Mouse (Mus musculus) brain, embryonic 14.5 days (tissue): Measurements from ENCODE around the gene Nek1. TPM values are rescaled to one million over a fixed set of nuclear protein-coding genes. Genes with fewer than 3 reads are reported as not detected.

Experiments used
- DNase-seq: peaks from one replicate; pipeline ENCODE4 v3.0.0-alpha.2; 2011; ENCODE audit warnings: low read depth
- CTCF ChIP-seq: fragments of 200-500 bp; IDR thresholded peaks from 2 replicates; pipeline ENCODE4 v1.5.1; 2012; ENCODE audit warnings: inconsistent platforms, mild to moderate bottlenecking, moderate library complexity, borderline replicate concordance; ENCODE audit not compliant: insufficient read depth, insufficient read length; ENCODE audit errors: extremely low read depth
- POLR2A ChIP-seq: fragments of 200-500 bp; IDR thresholded peaks from 2 replicates; pipeline ENCODE4 v1.6.1; 2012; ENCODE audit warnings: mild to moderate bottlenecking, inconsistent platforms, borderline replicate concordance; ENCODE audit not compliant: poor library complexity, insufficient read depth, insufficient read length, severe bottlenecking; ENCODE audit errors: extremely low read depth
- polyA plus RNA-seq: library from polyadenylated mRNA; depleted of rRNA; stranded (reverse); fragments of >200 nt; gene quantifications from 2 replicates; pipeline ENCODE4 v1.2.3, GENCODE M21; 2012

Nek1 gene
- polyA plus RNA-seq, 1 experiment = 14.8 TPM

- TF ChIP-seq POLR2A (no peak), CTCF (peak; percentile 73; the same call in 1 of the 2 replicates)
- DNase-seq = peak; percentile 88
Observed at GRCm38 (mm10) chr8:61041951-61042350, 49.0 kb downstream of the Nek1 start.

- DNase-seq = no peak
- no peak for TF ChIP-seq CTCF
Observed at GRCm38 (mm10) chr8:61043874-61044273, 50.9 kb downstream of the Nek1 start.

- DNase-seq = no peak
Observed at GRCm38 (mm10) chr8:61046816-61047215, 53.8 kb downstream of the Nek1 start.

DNA sequence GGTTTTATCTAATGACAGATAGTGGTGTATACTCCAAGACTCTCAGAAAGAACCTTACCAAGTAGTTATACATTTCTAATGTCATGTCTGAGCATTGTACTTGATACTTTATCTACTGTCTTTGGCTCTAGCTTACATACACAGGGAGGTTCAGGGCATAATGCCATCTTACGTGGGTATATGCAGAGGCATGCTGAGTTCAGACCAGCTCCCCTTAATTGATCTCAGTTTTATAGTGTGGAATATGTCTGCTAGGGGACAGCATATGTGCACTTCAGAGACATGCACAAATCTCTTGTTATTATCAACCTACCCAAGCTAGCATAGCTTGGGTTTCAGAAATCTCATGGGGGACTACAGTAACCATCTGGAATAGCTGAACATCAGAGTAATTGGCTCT is 60.0 kb downstream of the Nek1 start:
- TF ChIP-seq POLR2A = no peak
- TF ChIP-seq CTCF = no peak
- DNase-seq = no peak

More at GRCm38 (mm10) chr8:61046816-61047215, 53.8 kb downstream of the Nek1 start:
- TF ChIP-seq POLR2A (no peak), CTCF (no peak)

- no peak for DNase-seq
- TF ChIP-seq CTCF = no peak
- no peak for TF ChIP-seq POLR2A
Observed at GRCm38 (mm10) chr8:61054313-61054712, 61.3 kb downstream of the Nek1 start.

DNA sequence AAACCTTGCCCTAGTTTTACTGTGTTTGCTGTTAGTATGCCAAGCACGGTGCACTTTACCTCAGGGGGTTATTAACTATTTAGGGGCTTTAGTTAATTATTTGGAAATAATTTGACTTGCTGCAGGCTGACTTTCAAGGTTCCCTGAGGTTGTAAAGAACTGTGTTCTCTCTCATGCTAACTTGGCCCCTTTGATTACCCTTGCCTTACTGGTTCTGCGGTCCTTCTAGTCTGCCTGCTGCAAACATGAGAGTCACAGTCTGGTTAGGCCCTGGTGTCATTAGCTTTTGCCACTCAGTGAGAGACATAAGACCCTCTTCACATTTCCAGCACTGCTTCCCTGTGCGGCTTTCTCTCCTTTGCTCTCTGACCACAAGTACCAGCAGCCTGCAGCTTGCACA is 64.0 kb downstream of the Nek1 start:
- no peak for TF ChIP-seq POLR2A
- peak; percentile 44 for DNase-seq

DNA sequence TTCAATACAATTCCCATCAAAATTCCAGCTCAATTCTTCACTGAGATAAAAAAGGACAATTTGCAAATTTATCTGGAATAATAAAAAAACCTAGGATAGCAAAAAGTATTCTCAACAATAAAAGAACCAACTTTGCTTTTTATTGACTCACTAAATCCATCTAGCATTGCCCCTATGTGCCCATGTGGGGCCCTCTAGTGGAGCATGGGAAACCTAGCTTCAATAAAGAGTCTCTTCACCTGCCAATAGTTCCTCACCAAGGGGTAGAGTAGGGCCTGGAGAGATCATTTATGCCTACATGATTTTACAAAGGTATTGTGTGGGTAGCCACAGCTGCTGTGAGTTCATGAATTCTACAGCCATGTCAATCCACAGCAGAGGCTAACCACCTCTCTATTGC is 66.1 kb downstream of the Nek1 start:
- DNase-seq = no peak
- TF ChIP-seq POLR2A (no peak), CTCF (peak; percentile 15; the same call in 1 of the 2 replicates)

DNA sequence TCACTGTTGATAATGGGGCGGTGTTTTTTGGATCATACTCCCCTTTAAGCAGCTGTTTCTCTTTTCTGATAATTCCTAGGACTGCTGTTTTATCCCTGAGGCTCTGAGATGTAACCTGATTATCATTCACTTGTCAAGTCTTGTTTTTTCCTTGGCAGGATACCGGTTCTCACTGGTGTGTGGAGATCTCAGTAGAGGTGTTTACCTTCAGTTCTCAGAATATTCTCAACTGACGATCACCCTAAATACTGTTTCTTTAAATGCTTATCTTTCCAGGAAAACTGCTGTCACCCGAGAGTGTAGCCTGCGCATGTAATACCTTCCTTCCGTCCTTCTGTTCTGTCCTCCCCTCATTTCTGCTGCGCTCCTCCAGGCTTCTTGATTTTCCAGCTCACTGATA is 67.4 kb downstream of the Nek1 start:
- TF ChIP-seq CTCF (no peak), POLR2A (no peak)
- DNase-seq = no peak

DNA sequence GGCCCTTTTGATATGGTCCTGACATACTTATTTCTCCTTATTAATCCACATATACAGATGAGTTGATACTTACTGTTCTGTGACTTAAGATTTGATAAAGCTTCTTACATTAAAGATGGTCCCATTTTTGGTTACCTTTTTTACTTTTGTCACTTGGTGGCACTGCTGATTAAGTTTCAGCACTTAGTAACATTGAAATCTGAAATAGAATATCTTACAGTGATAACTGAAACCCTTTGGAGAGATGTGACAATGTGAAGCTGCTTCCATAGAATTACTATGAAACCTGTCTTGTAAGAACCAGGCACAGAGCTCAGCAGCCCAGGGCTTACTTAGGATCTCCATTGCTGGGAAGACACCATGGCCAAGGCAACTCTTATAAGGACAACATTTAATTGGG is 82.1 kb downstream of the Nek1 start:
- TF ChIP-seq POLR2A = no peak
- no peak for TF ChIP-seq CTCF
- DNase-seq = peak; percentile 79

DNA sequence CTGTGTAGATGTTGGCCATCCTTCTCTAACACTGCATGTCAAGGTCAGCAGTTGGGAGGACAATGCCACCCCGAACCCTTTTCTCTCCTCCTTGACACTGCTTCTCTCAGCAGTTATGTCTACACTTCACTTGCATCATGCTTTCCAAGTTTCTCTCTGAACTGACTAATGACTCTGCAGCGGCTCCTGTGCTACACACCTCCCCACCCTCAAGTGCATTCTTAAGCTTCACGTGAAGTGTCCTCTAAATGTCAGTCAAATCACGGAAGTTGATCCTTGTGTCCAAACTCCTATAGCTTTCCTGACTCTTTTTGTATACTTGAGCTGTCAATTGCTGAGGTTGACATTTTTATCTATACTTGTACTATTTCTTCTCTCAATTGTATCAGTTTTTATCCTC is 117.5 kb downstream of the Nek1 start:
- TF ChIP-seq CTCF = no peak
- TF ChIP-seq POLR2A = no peak
- DNase-seq = no peak

- DNase-seq = no peak
- no peak for TF ChIP-seq POLR2A
- TF ChIP-seq CTCF = no peak
Observed at GRCm38 (mm10) chr8:61111940-61112339, 118.9 kb downstream of the Nek1 start.

DNA sequence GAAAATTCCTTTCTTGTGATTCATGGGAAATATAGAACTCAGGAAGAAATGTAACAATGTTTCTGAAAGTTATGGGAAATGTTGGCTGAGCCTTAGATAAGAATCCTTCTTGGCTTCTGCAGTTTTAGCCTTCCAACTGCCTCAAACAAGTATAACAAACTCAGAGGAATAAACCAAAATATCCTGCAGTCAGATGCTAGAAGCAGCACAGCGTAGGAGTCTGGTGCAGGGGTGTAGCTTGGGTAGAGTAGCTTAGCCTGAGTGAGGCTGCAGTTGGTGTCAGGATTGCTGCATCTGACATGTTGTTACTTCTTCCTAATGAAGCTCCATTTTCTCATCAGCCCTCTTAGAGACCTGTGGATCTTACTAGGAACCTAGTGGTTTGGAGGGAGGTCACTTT is 128.6 kb downstream of the Nek1 start:
- no peak for DNase-seq
- no peak for TF ChIP-seq POLR2A
- TF ChIP-seq CTCF = no peak

- no peak for TF ChIP-seq POLR2A
- no peak for TF ChIP-seq CTCF
- peak; percentile 13 for DNase-seq
Observed at GRCm38 (mm10) chr8:61127299-61127861, 134.4 kb downstream of the Nek1 start.

GRCm38 (mm10) chr8:61132561-61133134 is 139.7 kb downstream of the Nek1 start:
- DNase-seq = no peak
- TF ChIP-seq POLR2A (no peak), CTCF (no peak)
